Mouse (Mus musculus) thymus, adult 2 months (tissue): ENCODE results near the gene Scube3.

Experiments used
- CTCF ChIP-seq: fragments of 200-500 bp; IDR thresholded peaks from 2 replicates; pipeline ENCODE4 v1.5.1; 2012; ENCODE audit warnings: mild to moderate bottlenecking, control low read depth, low read length, moderate library complexity, borderline replicate concordance; ENCODE audit not compliant: control insufficient read depth, poor library complexity, insufficient read depth; ENCODE audit errors: extremely low read depth
- POLR2A ChIP-seq: fragments of 200-500 bp; IDR thresholded peaks from 2 replicates; pipeline ENCODE4 v1.6.1; 2012; ENCODE audit warnings: mild to moderate bottlenecking, low read length, control low read depth, moderate library complexity; ENCODE audit not compliant: control insufficient read depth, poor library complexity, insufficient read depth; ENCODE audit errors: extremely low read depth

DNA sequence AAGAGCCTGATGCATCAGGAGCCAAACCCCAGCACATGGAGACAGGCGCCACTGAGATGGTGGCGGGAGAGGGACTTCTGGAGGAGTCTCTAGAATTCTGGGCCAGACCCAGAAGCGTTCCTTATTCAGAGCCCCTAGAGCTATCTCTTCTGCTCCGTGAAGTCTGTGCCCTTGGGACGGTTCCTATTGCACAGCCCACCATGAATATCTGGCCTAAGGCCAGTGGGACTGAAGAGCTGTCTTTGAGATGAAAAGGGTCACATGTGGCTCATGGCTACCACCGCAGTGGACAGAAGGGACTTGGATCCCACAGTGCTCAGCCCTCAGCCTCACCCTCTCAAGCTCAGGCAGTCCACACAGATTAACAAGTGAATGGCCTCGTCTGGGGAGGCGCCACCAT lies 7.8 kb downstream of the Scube3 start:
- TF ChIP-seq CTCF (no peak), POLR2A (no peak)
